Mouse (Mus musculus) forebrain, embryonic 12.5 days (tissue): ENCODE results near the gene Esrrg. TPM values are rescaled to one million over a fixed set of nuclear protein-coding genes. Genes with fewer than 3 reads are reported as not detected.

ENCODE experiments used
- ATAC-seq: fragments of 200-750 bp; cut with Nextera tagmentation; 2 replicates; pipeline ENCODE4 v1.8.0; 2017; ENCODE audit warnings: moderate TSS enrichment; ENCODE audit not compliant: low FRiP score
- H3K27ac ChIP-seq: fragments of 300-500 bp; sonication (generic); 2 replicates; pipeline ENCODE4 v1.5.1; 2016; ENCODE audit warnings: mild to moderate bottlenecking
- H3K27me3 ChIP-seq: fragments of 300-500 bp; sonication (generic); 2 replicates; pipeline ENCODE4 v1.6.1; 2016; ENCODE audit warnings: mild to moderate bottlenecking
- H3K36me3 ChIP-seq: fragments of 300-500 bp; sonication (generic); replicated peaks from 2 replicates; pipeline ENCODE4 v1.6.1; 2016; ENCODE audit warnings: mild to moderate bottlenecking
- H3K4me1 ChIP-seq: fragments of 300-500 bp; sonication (generic); 2 replicates; pipeline ENCODE4 v1.6.1; 2016
- H3K4me2 ChIP-seq: fragments of 300-500 bp; sonication (generic); 2 replicates; pipeline ENCODE4 v1.6.1; 2016; ENCODE audit warnings: mild to moderate bottlenecking, moderate library complexity
- H3K4me3 ChIP-seq: fragments of 300-500 bp; sonication (generic); replicated peaks from 2 replicates; pipeline ENCODE4 v1.5.1; 2016; ENCODE audit warnings: mild to moderate bottlenecking
- H3K9ac ChIP-seq: fragments of 300-500 bp; sonication (generic); 2 replicates; pipeline ENCODE4 v1.6.1; 2016; ENCODE audit warnings: mild to moderate bottlenecking
- H3K9me3 ChIP-seq: fragments of 300-500 bp; sonication (generic); 2 replicates; pipeline ENCODE4 v1.6.1; 2016
- WGBS: fragments of 180-500 bp; shearing (Covaris S2); methylation state at CpG from one replicate; pipeline ENCODE4 v1.1.7; 2016; 5-methylcytosine and 5-hydroxymethylcytosine counted together
- polyA plus RNA-seq: library from polyadenylated mRNA; unstranded; fragments of >200 nt; fragmentation: Nextera tagmentation; extraction: Ambion mirVana; gene quantifications from 2 replicates; pipeline ENCODE4 v1.2.1, GENCODE M21; 2016

Esrrg gene
- polyA plus RNA-seq, 1 experiment from 2014 or later: 8.1 TPM

GRCm38 (mm10) chr1:187826140-187826539 lies 217.5 kb downstream of the Esrrg start:
- Histone ChIP-seq H3K9ac (no peak overlapping the region), H3K4me1 (0 out of 2 replicates have a peak, but pooled peaks cover 1% of the 10 kb centered on the region), H3K27me3 (0 out of 2 replicates have a peak, but pooled peaks cover 3% of the 10 kb centered on the region), H3K4me3 (no peak overlapping the region), H3K4me2 (no peak overlapping the region), H3K36me3 (no peaks in the 10 kb centered on the region), H3K27ac (no peak overlapping the region), H3K9me3 (no peaks in the 10 kb centered on the region)
- ATAC-seq: no peak
- 81% methylated on average over 1 of the region's 1 CpGs for WGBS

DNA sequence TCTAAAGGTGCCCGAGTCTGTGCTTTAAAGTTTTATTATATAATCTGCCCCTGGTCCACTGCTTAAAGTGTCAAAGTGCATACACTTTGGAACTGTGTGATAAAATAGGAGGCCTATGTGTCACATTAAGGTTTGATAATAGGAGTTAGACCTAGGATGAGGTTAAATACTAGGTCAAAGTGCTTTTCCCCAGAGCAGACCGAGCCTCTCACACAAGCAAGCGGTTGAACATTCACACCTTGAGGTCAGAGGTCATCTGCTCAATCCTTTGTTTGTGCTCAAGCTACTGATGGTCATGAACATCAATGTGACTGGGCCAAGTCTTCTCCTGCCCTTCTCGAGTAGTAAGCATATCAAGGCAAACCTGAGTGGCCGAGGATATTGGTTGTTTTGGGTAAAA lies 218.3 kb downstream of the Esrrg start:
- Histone ChIP-seq H3K4me1 (0 out of 2 replicates have a peak, but pooled peaks cover 2% of the 10 kb centered on the region), H3K4me2 (no peak overlapping the region), H3K36me3 (no peaks in the 10 kb centered on the region), H3K27me3 (0 out of 2 replicates have a peak, but pooled peaks cover 3% of the 10 kb centered on the region), H3K9me3 (no peaks in the 10 kb centered on the region), H3K27ac (no peak overlapping the region), H3K4me3 (no peak overlapping the region), H3K9ac (no peak overlapping the region)
- WGBS: 87% methylated on average over 5 of the region's 5 CpGs
- no peak for ATAC-seq

GRCm38 (mm10) chr1:187830937-187831336 lies 222.3 kb downstream of the Esrrg start:
- Histone ChIP-seq H3K9me3 (no peaks in the 10 kb centered on the region), H3K4me2 (no peak overlapping the region), H3K27me3 (0 out of 2 replicates have a peak, but pooled peaks cover 3% of the 10 kb centered on the region), H3K36me3 (no peaks in the 10 kb centered on the region), H3K4me1 (0 out of 2 replicates have a peak, but pooled peaks cover 2% of the 10 kb centered on the region), H3K9ac (no peak overlapping the region), H3K4me3 (no peak overlapping the region), H3K27ac (no peak overlapping the region)
- 34% methylated on average over 7 of the region's 7 CpGs for WGBS
- ATAC-seq: peak; percentile 23; the same call in 1 of the 2 replicates

- H3K4me1 ChIP-seq: peaks cover 14% of the 10 kb centered on the region
- H3K27me3 ChIP-seq: peaks cover 3% of the 10 kb centered on the region; the same call in 1 of the 2 replicates
- H3K9ac ChIP-seq: no peak overlapping the region
- no peak overlapping the region for H3K4me2 ChIP-seq
- H3K4me3 ChIP-seq: no peak overlapping the region
- H3K9me3 ChIP-seq: no peaks in the 10 kb centered on the region
- 52% methylated on average over 3 of the region's 3 CpGs for WGBS
- H3K36me3 ChIP-seq: no peaks in the 10 kb centered on the region
- no peak overlapping the region for H3K27ac ChIP-seq
- ATAC-seq: no peak
These were observed 224.3 kb downstream of the Esrrg start for GRCm38 (mm10) chr1:187832851-187833250.

GRCm38 (mm10) chr1:187834576-187834975 lies 226.0 kb downstream of the Esrrg start:
- no peaks in the 10 kb centered on the region for H3K36me3 ChIP-seq
- no peak overlapping the region for H3K4me3 ChIP-seq
- H3K4me1 ChIP-seq: peaks cover 14% of the 10 kb centered on the region
- no peak for ATAC-seq
- no peak overlapping the region for H3K27ac ChIP-seq
- no peaks in the 10 kb centered on the region for H3K9me3 ChIP-seq
- WGBS: 92% methylated on average over 3 of the region's 3 CpGs
- no peak overlapping the region for H3K4me2 ChIP-seq
- H3K9ac ChIP-seq: no peak overlapping the region
- H3K27me3 ChIP-seq: peaks cover 8% of the 10 kb centered on the region; the same call in 1 of the 2 replicates

GRCm38 (mm10) chr1:187836384-187836783 lies 227.8 kb downstream of the Esrrg start:
- WGBS: 34% methylated on average over 6 of the region's 6 CpGs
- peaks cover 8% of the 10 kb centered on the region; the same call in 1 of the 2 replicates for H3K27me3 ChIP-seq
- H3K4me3 ChIP-seq: no peak overlapping the region
- H3K36me3 ChIP-seq: no peaks in the 10 kb centered on the region
- H3K4me2 ChIP-seq: 0 out of 2 replicates have a peak overlapping the region, but pooled peaks have one; percentile 4
- no peaks in the 10 kb centered on the region for H3K9me3 ChIP-seq
- peaks cover 12% of the 10 kb centered on the region for H3K4me1 ChIP-seq
- ATAC-seq: no peak
- H3K9ac ChIP-seq: no peak overlapping the region
- no peak overlapping the region for H3K27ac ChIP-seq

DNA sequence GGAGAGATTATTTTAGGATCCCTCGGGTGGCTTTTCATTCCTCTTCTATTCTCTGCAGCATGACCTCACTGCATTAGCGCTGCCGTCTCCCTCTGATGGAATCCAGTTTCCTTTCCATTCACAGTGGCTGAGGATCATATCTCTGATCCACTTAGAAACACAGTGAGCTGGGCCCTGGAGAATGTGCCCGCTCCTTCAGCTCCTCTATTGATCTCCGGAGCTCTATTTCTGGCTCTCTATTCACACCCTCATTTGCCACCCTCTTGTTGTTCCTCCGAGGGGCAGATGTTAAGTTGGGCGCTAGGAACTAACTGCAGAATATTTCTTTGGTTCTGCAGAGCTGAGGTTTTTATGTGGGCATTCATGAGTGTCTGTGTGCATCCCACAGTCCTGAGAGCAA lies 228.3 kb downstream of the Esrrg start:
- Histone ChIP-seq H3K9ac (no peak overlapping the region), H3K27me3 (peaks cover 8% of the 10 kb centered on the region; the same call in 1 of the 2 replicates), H3K27ac (no peak overlapping the region), H3K4me1 (peaks cover 12% of the 10 kb centered on the region), H3K9me3 (no peaks in the 10 kb centered on the region), H3K36me3 (no peaks in the 10 kb centered on the region), H3K4me3 (no peak overlapping the region), H3K4me2 (0 out of 2 replicates have a peak overlapping the region, but pooled peaks have one; percentile 4)
- 0 out of 2 replicates have a peak, but pooled peaks have one; percentile 23 for ATAC-seq
- 3% methylated on average over 7 of the region's 7 CpGs for WGBS

DNA sequence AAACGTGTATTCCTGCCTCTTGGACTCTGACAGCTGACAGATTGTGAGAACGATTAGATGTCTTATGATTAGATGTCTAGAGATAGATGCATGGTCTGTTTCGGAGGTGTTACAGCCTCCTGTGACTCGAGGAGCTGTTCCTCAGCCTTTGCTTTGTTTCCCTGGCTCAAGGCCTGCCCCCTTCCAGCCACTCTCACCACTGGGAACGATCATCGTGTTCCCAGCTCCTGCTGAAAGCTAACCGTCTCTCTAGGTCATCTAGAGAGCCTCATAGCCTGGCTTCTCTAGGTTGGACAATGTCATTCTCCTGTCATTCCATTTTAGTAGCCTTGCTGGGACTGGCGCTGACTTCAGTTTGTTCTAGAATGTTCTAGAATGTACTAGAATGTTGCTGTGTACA lies 233.0 kb downstream of the Esrrg start:
- ATAC-seq: no peak
- WGBS: 84% methylated on average over 8 of the region's 8 CpGs
- H3K4me1 ChIP-seq: peaks cover 5% of the 10 kb centered on the region
- H3K36me3 ChIP-seq: no peaks in the 10 kb centered on the region
- H3K27ac ChIP-seq: no peak overlapping the region
- peaks cover 4% of the 10 kb centered on the region; the same call in 1 of the 2 replicates for H3K27me3 ChIP-seq
- H3K4me2 ChIP-seq: no peak overlapping the region
- H3K9ac ChIP-seq: no peak overlapping the region
- no peak overlapping the region for H3K4me3 ChIP-seq
- H3K9me3 ChIP-seq: no peaks in the 10 kb centered on the region

GRCm38 (mm10) chr1:187842702-187843101 lies 234.1 kb downstream of the Esrrg start:
- Histone ChIP-seq H3K27ac (no peak overlapping the region), H3K27me3 (peaks cover 4% of the 10 kb centered on the region; the same call in 1 of the 2 replicates), H3K4me3 (no peak overlapping the region), H3K9ac (no peak overlapping the region), H3K9me3 (no peaks in the 10 kb centered on the region), H3K4me1 (no peaks in the 10 kb centered on the region), H3K4me2 (no peak overlapping the region), H3K36me3 (no peaks in the 10 kb centered on the region)
- no peak for ATAC-seq
- WGBS: 83% methylated on average over 5 of the region's 5 CpGs

GRCm38 (mm10) chr1:187854148-187854547 lies 245.6 kb downstream of the Esrrg start:
- Histone ChIP-seq H3K27me3 (no peaks in the 10 kb centered on the region), H3K4me1 (no peaks in the 10 kb centered on the region), H3K36me3 (no peaks in the 10 kb centered on the region), H3K4me3 (no peak overlapping the region), H3K27ac (no peak overlapping the region), H3K9ac (no peak overlapping the region), H3K9me3 (no peaks in the 10 kb centered on the region), H3K4me2 (no peak overlapping the region)
- 85% methylated on average over 8 of the region's 8 CpGs for WGBS
- ATAC-seq: no peak

- H3K9ac ChIP-seq: no peak overlapping the region
- H3K27ac ChIP-seq: no peak overlapping the region; the same call in 1 of the 2 replicates
- no peak for ATAC-seq
- H3K4me2 ChIP-seq: no peak overlapping the region
- no peaks in the 10 kb centered on the region for H3K9me3 ChIP-seq
- peaks cover 21% of the 10 kb centered on the region for H3K4me1 ChIP-seq
- H3K36me3 ChIP-seq: no peaks in the 10 kb centered on the region
- WGBS: 14% methylated on average over 5 of the region's 5 CpGs
- no peaks in the 10 kb centered on the region for H3K27me3 ChIP-seq
- H3K4me3 ChIP-seq: no peak overlapping the region
These were observed 253.7 kb downstream of the Esrrg start for GRCm38 (mm10) chr1:187862339-187862738.

DNA sequence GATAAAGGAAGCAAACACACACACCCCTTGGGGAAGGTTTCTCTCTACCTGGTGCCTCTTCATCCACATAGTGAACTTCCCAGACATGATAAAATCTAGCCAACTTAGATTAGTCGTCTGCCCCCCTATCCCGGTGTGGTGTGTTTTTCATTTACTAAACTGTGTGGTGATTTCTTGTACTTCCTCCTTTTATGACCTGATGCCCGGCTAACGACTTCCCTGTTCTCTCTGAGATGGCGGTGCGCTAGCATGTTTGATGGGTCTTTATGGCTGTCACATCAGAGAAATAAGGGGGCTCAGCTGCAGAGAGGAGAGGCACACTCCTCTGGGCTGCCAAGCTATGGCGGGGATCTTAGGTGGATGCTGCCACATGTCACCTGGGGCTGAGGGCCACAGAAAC lies 259.8 kb downstream of the Esrrg start:
- H3K36me3 ChIP-seq: no peaks in the 10 kb centered on the region
- no peak overlapping the region for H3K4me3 ChIP-seq
- no peaks in the 10 kb centered on the region for H3K9me3 ChIP-seq
- H3K27me3 ChIP-seq: 0 out of 2 replicates have a peak, but pooled peaks cover 5% of the 10 kb centered on the region
- H3K27ac ChIP-seq: no peak overlapping the region
- H3K4me1 ChIP-seq: no peaks in the 10 kb centered on the region
- H3K4me2 ChIP-seq: no peak overlapping the region
- no peak overlapping the region for H3K9ac ChIP-seq
- ATAC-seq: no peak
- WGBS: 77% methylated on average over 7 of the region's 7 CpGs

DNA sequence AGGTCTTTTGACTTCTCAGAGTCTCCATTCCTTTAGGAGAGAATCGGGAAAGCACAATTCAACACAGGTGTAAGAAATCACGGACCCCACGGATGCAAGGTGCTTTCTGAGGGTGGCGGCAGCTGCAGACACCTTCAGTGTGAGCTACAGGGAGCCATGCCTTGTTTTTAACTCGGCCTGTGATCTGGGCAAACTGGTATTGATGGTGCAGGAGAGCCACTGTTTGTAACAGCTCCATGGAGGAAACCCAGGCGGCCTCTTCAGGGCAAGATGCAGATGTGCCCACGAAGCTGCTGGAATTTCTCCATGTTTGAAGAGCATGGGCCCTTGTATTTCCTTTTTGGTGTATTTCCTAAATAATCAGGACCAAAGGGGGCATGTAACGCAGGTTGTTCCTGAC lies 263.6 kb downstream of the Esrrg start:
- Histone ChIP-seq H3K36me3 (no peaks in the 10 kb centered on the region), H3K4me3 (no peak overlapping the region), H3K27me3 (0 out of 2 replicates have a peak, but pooled peaks cover 5% of the 10 kb centered on the region), H3K4me1 (no peaks in the 10 kb centered on the region), H3K27ac (no peak overlapping the region), H3K4me2 (no peak overlapping the region), H3K9ac (no peak overlapping the region), H3K9me3 (no peaks in the 10 kb centered on the region)
- 64% methylated on average over 8 of the region's 8 CpGs for WGBS
- ATAC-seq: no peak
